Mouse (Mus musculus) heart, embryonic 14.5 days (tissue): ENCODE data around the gene C1qtnf12. TPM values are rescaled to one million over a fixed set of nuclear protein-coding genes. Genes with fewer than 3 reads are reported as not detected.
A peak's percentile ranks its signal among the peaks of the same experiment; 100 is the strongest.

Experiments used
- ATAC-seq: fragments of 200-750 bp; cut with Nextera tagmentation; 2 replicates; pipeline ENCODE4 v1.8.0; 2017; ENCODE audit warnings: low read depth, moderate TSS enrichment; ENCODE audit not compliant: insufficient number of reproducible peaks, insufficient read depth, low FRiP score
- H3K27ac ChIP-seq, 2 experiments: fragments of 200-500 bp in 1 of 2; fragments of 300-500 bp in 1 of 2; sonication (generic) in 1 of 2; replicated peaks in 1 of 2; 2 replicates each; pipeline ENCODE4 v1.5.1; 2012 to 2014; ENCODE audit warnings: low read depth in 2 of 2, low read length in 2 of 2, control low read depth in 1 of 2, mild to moderate bottlenecking in 1 of 2, mixed read lengths in 1 of 2; ENCODE audit not compliant: control insufficient read depth in 1 of 2, insufficient read depth in 1 of 2
- H3K27me3 ChIP-seq: fragments of 300-500 bp; sonication (generic); 2 replicates; pipeline ENCODE4 v1.6.1; 2014; ENCODE audit warnings: mild to moderate bottlenecking, low read length, control low read depth; ENCODE audit not compliant: control insufficient read depth, insufficient read depth
- H3K36me3 ChIP-seq: fragments of 300-500 bp; sonication (generic); 2 replicates; pipeline ENCODE4 v1.6.1; 2014; ENCODE audit warnings: mild to moderate bottlenecking, control low read depth, low read length, mixed read lengths; ENCODE audit not compliant: control insufficient read depth, insufficient read depth
- H3K4me1 ChIP-seq, 2 experiments: fragments of 200-500 bp in 1 of 2; fragments of 300-500 bp in 1 of 2; sonication (generic) in 1 of 2; 2 replicates each; pipeline ENCODE4 v1.6.1; 2012 to 2014; ENCODE audit warnings: low read length in 2 of 2, control low read depth in 1 of 2, mixed read lengths in 1 of 2; ENCODE audit not compliant: control insufficient read depth in 2 of 2, insufficient read depth in 2 of 2
- H3K4me2 ChIP-seq: fragments of 300-500 bp; sonication (generic); 2 replicates; pipeline ENCODE4 v1.6.1; 2014; ENCODE audit warnings: mild to moderate bottlenecking, low read length
- H3K4me3 ChIP-seq, 2 experiments: fragments of 200-500 bp in 1 of 2; fragments of 300-500 bp in 1 of 2; sonication (generic) in 1 of 2; 2 replicates each; pipeline ENCODE4 v1.5.1; 2012 to 2014; ENCODE audit warnings: low read length in 2 of 2, mild to moderate bottlenecking in 2 of 2, control low read depth in 1 of 2, low read depth in 1 of 2, moderate library complexity in 1 of 2; ENCODE audit not compliant: control insufficient read depth in 1 of 2, insufficient read depth in 1 of 2
- H3K9ac ChIP-seq: fragments of 300-500 bp; sonication (generic); 2 replicates; pipeline ENCODE4 v1.6.1; 2014; ENCODE audit warnings: mild to moderate bottlenecking, low read length
- H3K9me3 ChIP-seq: fragments of 300-500 bp; sonication (generic); 2 replicates; pipeline ENCODE4 v1.6.1; 2016; ENCODE audit warnings: low read length, control low read depth; ENCODE audit not compliant: control insufficient read depth
- WGBS: fragments of 180-500 bp; shearing (Covaris S2); extraction: QIAGEN DNeasy Blood & Tissue Kit; methylation state at CpG from one replicate; pipeline ENCODE4 v1.1.7; 2014; 5-methylcytosine and 5-hydroxymethylcytosine counted together
- polyA plus RNA-seq: library from polyadenylated mRNA; unstranded; fragments of >200 nt; fragmentation: Nextera tagmentation; extraction: Ambion mirVana; gene quantifications from 2 replicates; pipeline ENCODE4 v1.2.1, GENCODE M21; 2014

Gene C1qtnf12
- polyA plus RNA-seq = 26.8 and 29.2 TPM in 2 replicates

DNA sequence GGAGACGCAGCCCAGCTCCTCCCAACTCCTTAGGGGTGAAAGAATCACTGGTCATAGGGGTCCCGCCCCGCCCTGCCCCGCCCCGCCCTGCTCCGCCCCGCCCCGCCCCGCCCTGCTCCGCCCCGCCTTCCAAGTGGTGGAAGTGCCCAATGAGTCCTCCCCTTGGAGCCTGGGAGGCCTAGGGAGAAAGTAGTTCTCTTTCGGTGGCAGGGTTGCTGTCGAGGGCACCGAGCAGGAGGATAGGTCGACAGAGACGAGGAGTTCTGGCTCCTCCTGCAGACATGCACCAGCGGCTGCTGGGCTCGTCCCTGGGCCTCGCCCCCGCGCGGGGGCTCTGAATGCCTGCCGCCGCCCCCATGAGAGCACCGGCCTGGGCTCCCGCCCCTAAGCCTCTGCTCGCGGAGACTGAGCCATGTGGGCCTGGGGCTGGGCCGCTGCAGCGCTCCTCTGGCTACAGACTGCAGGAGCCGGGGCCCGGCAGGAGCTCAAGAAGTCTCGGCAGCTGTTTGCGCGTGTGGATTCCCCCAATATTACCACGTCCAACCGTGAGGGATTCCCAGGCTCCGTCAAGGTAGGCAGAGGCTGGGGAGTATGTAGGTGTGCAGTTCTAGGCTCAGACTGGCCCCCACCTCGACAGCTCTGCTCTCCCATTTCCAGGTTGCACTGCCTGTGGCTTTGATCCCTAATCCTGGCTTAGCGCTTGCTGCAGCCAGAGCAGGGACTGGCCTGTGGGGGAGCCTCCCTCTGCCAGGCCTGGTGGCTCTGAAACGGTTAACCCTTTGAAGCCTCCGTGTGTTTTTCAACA, at the start of gene C1qtnf12:
Gene C1qtnf12, plus strand, starts transcription at position 152 of the 805 bp plus-strand sequence.
- Histone ChIP-seq H3K9me3 (no peaks in the 10 kb centered on the region), H3K4me3 (peak within 1 kb of the TSS; percentile 53 to 63), H3K4me1 (peaks cover 8 to 9% of the 10 kb centered on the region in 2 experiments), H3K36me3 (peaks cover 41% of the 10 kb centered on the region), H3K27ac (peak within 1 kb of the TSS; percentile 21 to 39; a peak in 2 of 4 replicates), H3K9ac (peak within 1 kb of the TSS; percentile 75), H3K27me3 (no peaks in the 10 kb centered on the region), H3K4me2 (peak within 1 kb of the TSS; percentile 81)
- WGBS = 0% methylated on average over 34 of the region's 42 CpGs
- peak; percentile 63 for ATAC-seq

GRCm38 (mm10) chr4:155932031-155932430, 30.1 kb upstream of the C1qtnf12 start:
- Histone ChIP-seq H3K9me3 (no peaks in the 10 kb centered on the region), H3K27me3 (peaks cover 5% of the 10 kb centered on the region), H3K4me3 (no peak overlapping the region), H3K9ac (no peak overlapping the region), H3K36me3 (no peaks in the 10 kb centered on the region), H3K4me1 (no peaks in the 10 kb centered on the region), H3K27ac (no peak overlapping the region), H3K4me2 (no peak overlapping the region)
- WGBS = 76% methylated on average over 1 of the region's 1 CpGs
- no peak for ATAC-seq

DNA sequence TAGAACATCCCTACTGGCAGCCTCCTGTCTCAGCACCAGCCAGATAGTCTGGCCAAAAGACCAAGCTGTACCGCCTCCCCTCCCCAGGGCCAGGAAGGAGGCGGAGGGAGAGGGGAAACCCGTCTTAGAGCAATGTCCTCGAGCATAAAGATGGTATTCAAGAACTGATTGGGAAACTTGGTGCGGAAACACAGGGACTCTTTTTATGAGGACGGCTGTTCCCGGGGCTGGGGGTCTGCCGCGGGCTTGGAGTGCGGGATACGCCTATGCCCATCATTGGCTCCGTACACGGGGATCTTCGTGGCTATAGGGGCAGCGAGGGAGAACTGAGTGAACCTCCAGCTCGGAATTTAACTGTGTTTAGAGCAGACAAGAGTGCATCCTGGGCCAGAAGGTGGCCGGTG, 19.1 kb upstream of the C1qtnf12 start:
- H3K9ac ChIP-seq = peak overlapping the region; percentile 91
- no peaks in the 10 kb centered on the region for H3K9me3 ChIP-seq
- peak overlapping the region; percentile 80 for H3K27ac ChIP-seq
- peak overlapping the region; percentile 81 to 89 for H3K4me3 ChIP-seq
- H3K4me2 ChIP-seq = peak overlapping the region; percentile 73
- WGBS = 2% methylated on average over 17 of the region's 17 CpGs
- peaks cover 20% of the 10 kb centered on the region for H3K36me3 ChIP-seq
- H3K4me1 ChIP-seq = peaks cover 10 to 23% of the 10 kb centered on the region in 2 experiments
- no peak; the same call in 1 of the 2 replicates for ATAC-seq
- no peaks in the 10 kb centered on the region for H3K27me3 ChIP-seq

GRCm38 (mm10) chr4:155943534-155944249, 18.4 kb upstream of the C1qtnf12 start, which contains the start of gene Ube2j2:
TSS of gene Ube2j2 (plus strand) at chr4:155943831.
- under 1% methylated on average over 80 of the region's 85 CpGs for WGBS
- peaks cover 27% of the 10 kb centered on the region for H3K36me3 ChIP-seq
- H3K4me3 ChIP-seq = peak within 1 kb of the TSS; percentile 81 to 89
- no peaks in the 10 kb centered on the region for H3K9me3 ChIP-seq
- no peaks in the 10 kb centered on the region for H3K27me3 ChIP-seq
- H3K27ac ChIP-seq = peak within 1 kb of the TSS; percentile 80
- peak within 1 kb of the TSS; percentile 90 for H3K4me2 ChIP-seq
- peak within 1 kb of the TSS; percentile 91 for H3K9ac ChIP-seq
- ATAC-seq = peak; percentile 97
- peaks cover 10 to 23% of the 10 kb centered on the region in 2 experiments for H3K4me1 ChIP-seq

- no peaks in the 10 kb centered on the region for H3K27me3 ChIP-seq
- no peak for ATAC-seq
- H3K9ac ChIP-seq = peak overlapping the region; percentile 91
- peak overlapping the region; percentile 81 to 89 for H3K4me3 ChIP-seq
- H3K4me2 ChIP-seq = peak overlapping the region; percentile 90
- H3K9me3 ChIP-seq = no peaks in the 10 kb centered on the region
- peaks cover 10 to 23% of the 10 kb centered on the region in 2 experiments for H3K4me1 ChIP-seq
- peak overlapping the region in 1 of 2 experiments; percentile 80; a peak in 2 of 4 replicates for H3K27ac ChIP-seq
- WGBS = 1% methylated on average over 17 of the region's 17 CpGs
- peaks cover 33% of the 10 kb centered on the region for H3K36me3 ChIP-seq
These were observed 17.8 kb upstream of the C1qtnf12 start for GRCm38 (mm10) chr4:155944271-155944670.

GRCm38 (mm10) chr4:155947094-155947493, 15.0 kb upstream of the C1qtnf12 start:
- no peak overlapping the region for H3K4me2 ChIP-seq
- H3K9ac ChIP-seq = no peak overlapping the region
- ATAC-seq = no peak
- H3K27ac ChIP-seq = no peak overlapping the region
- H3K36me3 ChIP-seq = peaks cover 61% of the 10 kb centered on the region
- peaks cover 10 to 23% of the 10 kb centered on the region in 2 experiments for H3K4me1 ChIP-seq
- no peak overlapping the region for H3K4me3 ChIP-seq
- H3K27me3 ChIP-seq = no peaks in the 10 kb centered on the region
- H3K9me3 ChIP-seq = no peaks in the 10 kb centered on the region

- WGBS = 93% methylated on average over 6 of the region's 6 CpGs
- Histone ChIP-seq H3K27me3 (no peaks in the 10 kb centered on the region), H3K4me2 (no peak overlapping the region), H3K36me3 (peaks cover 82% of the 10 kb centered on the region), H3K27ac (no peak overlapping the region), H3K4me1 (no peaks in the 10 kb centered on the region), H3K9me3 (no peaks in the 10 kb centered on the region), H3K9ac (no peak overlapping the region), H3K4me3 (no peak overlapping the region)
- ATAC-seq = no peak
These were observed 6.6 kb upstream of the C1qtnf12 start for GRCm38 (mm10) chr4:155955491-155955890.
